Mouse (Mus musculus) E14TG2a.4 (cell line): ENCODE results near the gene Ush1c.

Source experiments
- H3K27me3 ChIP-seq: 2 replicates; pipeline ENCODE4 v1.6.1; 2014; ENCODE audit warnings: low read length, control low read depth; ENCODE audit not compliant: insufficient read depth
- H3K36me3 ChIP-seq: 2 replicates; pipeline ENCODE4 v1.6.1; 2014; ENCODE audit warnings: low read length, control low read depth; ENCODE audit not compliant: insufficient read depth
- H3K4me1 ChIP-seq: replicated peaks from 2 replicates; pipeline ENCODE4 v1.6.1; 2014; ENCODE audit warnings: low read depth, low read length, control low read depth
- H3K4me3 ChIP-seq: replicated peaks from 2 replicates; pipeline ENCODE4 v1.5.1; 2014; ENCODE audit warnings: mild to moderate bottlenecking, low read length
- H3K9me3 ChIP-seq: 2 replicates; pipeline ENCODE4 v1.6.1; 2014; ENCODE audit warnings: low read length, control low read depth
- CTCF ChIP-seq: conservative IDR thresholded peaks from 2 replicates; pipeline ENCODE4 v1.5.1; 2014; ENCODE audit warnings: low read length
- NANOG ChIP-seq: IDR thresholded peaks from 2 replicates; pipeline ENCODE4 v1.6.1; 2014; ENCODE audit warnings: borderline replicate concordance, low read length, mixed read lengths
- POU5F1 ChIP-seq: IDR thresholded peaks from 2 replicates; pipeline ENCODE4 v1.6.1; 2014; ENCODE audit warnings: low read length, borderline replicate concordance

The Ush1c gene

DNA sequence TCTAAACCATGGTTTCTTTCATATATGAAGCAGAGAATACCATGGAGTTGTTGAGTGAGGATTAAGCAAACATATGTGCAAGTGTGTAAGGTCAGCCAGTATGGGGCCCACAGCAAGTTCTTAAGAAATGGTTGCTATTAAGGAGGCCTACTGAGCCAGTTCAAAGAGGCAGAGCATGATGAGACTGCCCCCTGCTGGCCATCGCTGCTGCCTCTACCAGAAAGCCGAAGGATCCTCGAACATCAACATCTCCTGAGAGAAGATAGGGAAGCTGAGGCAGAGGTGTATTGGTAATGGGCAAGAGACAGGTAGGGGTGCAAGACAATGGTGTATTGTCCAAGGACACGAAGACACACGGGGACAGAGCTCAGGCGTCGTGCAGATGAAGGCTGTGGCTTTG lies 12.1 kb downstream of the Ush1c start:
- Histone ChIP-seq H3K4me1 (no peaks in the 10 kb centered on the region), H3K4me3 (no peak overlapping the region), H3K27me3 (no peaks in the 10 kb centered on the region), H3K9me3 (peaks cover 59% of the 10 kb centered on the region), H3K36me3 (no peaks in the 10 kb centered on the region)
- TF ChIP-seq NANOG (no peak), CTCF (no peak)

DNA sequence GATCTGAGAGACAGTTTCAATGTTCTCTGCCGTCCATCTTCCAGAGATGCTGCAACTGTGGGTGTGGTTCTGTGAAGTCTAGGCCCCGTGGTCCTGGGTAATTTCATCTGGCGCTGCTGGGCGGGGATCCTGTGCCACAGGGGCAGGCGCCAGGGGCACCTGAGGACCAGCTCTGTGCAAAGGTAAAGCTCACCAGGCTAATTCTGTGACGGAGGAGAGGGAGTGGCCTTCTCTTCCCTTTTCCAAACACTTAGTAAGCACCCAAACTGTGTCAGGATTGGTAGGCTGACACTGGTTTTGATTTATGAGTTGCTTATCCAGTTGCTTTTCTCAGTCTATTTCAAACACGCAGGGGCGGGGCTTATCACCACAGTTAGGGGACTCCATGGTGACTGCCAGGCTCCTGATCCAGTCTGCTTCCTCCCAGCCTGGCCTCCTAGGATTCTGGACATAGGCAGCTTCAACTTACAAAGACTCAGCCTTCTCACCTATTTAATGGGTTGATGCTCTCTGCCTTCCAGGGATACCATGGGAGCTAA lies 17.6 kb downstream of the Ush1c start:
- Histone ChIP-seq H3K4me3 (no peak overlapping the region), H3K4me1 (no peaks in the 10 kb centered on the region), H3K36me3 (no peaks in the 10 kb centered on the region), H3K9me3 (peaks cover 65% of the 10 kb centered on the region), H3K27me3 (no peaks in the 10 kb centered on the region)
- TF ChIP-seq POU5F1 (no peak), NANOG (no peak), CTCF (no peak)

GRCm38 (mm10) chr7:46218415-46218814 lies 19.9 kb downstream of the Ush1c start:
- TF ChIP-seq CTCF (no peak), POU5F1 (no peak), NANOG (no peak)

GRCm38 (mm10) chr7:46216481-46216880 lies 21.8 kb downstream of the Ush1c start:
- no peak overlapping the region for H3K4me3 ChIP-seq
- H3K9me3 ChIP-seq: peaks cover 24% of the 10 kb centered on the region
- no peak for TF ChIP-seq NANOG
- no peak for TF ChIP-seq POU5F1
- no peak for TF ChIP-seq CTCF
- H3K4me1 ChIP-seq: no peaks in the 10 kb centered on the region
- no peaks in the 10 kb centered on the region for H3K36me3 ChIP-seq
- H3K27me3 ChIP-seq: no peaks in the 10 kb centered on the region

More at GRCm38 (mm10) chr7:46218415-46218814, 19.9 kb downstream of the Ush1c start:
- Histone ChIP-seq H3K27me3 (no peaks in the 10 kb centered on the region), H3K4me3 (no peak overlapping the region), H3K36me3 (no peaks in the 10 kb centered on the region), H3K4me1 (no peaks in the 10 kb centered on the region), H3K9me3 (peaks cover 43% of the 10 kb centered on the region)

- no peak overlapping the region for H3K4me3 ChIP-seq
- H3K27me3 ChIP-seq: peaks cover 6% of the 10 kb centered on the region; the same call in 1 of the 2 replicates
- TF ChIP-seq CTCF (no peak), POU5F1 (no peak), NANOG (no peak)
- H3K9me3 ChIP-seq: no peaks in the 10 kb centered on the region
- no peaks in the 10 kb centered on the region for H3K36me3 ChIP-seq
- no peaks in the 10 kb centered on the region for H3K4me1 ChIP-seq
Measured at GRCm38 (mm10) chr7:46210276-46210675, 28.0 kb downstream of the Ush1c start.

DNA sequence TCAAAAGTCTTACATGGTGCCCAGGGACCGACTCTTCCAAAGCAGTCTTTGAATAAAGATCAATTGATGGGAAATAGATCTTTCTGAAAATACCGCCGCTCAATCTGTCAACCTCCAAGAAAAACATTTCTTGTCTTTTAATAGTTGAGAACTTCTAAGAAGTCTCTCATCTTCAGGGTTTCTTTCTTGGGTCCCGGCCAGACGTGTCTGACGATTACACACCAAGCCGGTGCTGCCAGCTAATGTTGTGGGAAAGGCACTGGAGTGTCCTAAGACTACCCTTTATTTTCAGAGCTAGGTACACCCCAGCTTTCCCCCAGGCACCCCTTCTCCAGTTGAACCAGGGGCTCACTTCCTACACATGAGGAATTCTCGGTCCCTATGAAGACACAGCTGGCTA lies 30.2 kb downstream of the Ush1c start:
- H3K9me3 ChIP-seq: no peaks in the 10 kb centered on the region
- H3K4me3 ChIP-seq: no peak overlapping the region
- peaks cover 6% of the 10 kb centered on the region; the same call in 1 of the 2 replicates for H3K27me3 ChIP-seq
- no peaks in the 10 kb centered on the region for H3K36me3 ChIP-seq
- H3K4me1 ChIP-seq: 0 out of 2 replicates have a peak, but pooled peaks cover 6% of the 10 kb centered on the region
- TF ChIP-seq CTCF (no peak), POU5F1 (no peak), NANOG (no peak)

GRCm38 (mm10) chr7:46204775-46205174 lies 33.5 kb downstream of the Ush1c start:
- TF ChIP-seq CTCF (no peak), NANOG (no peak)
- H3K4me1 ChIP-seq: peaks cover 14% of the 10 kb centered on the region
- H3K4me3 ChIP-seq: no peak overlapping the region
- H3K36me3 ChIP-seq: no peaks in the 10 kb centered on the region
- peaks cover 9% of the 10 kb centered on the region; the same call in 1 of the 2 replicates for H3K27me3 ChIP-seq
- H3K9me3 ChIP-seq: no peaks in the 10 kb centered on the region

DNA sequence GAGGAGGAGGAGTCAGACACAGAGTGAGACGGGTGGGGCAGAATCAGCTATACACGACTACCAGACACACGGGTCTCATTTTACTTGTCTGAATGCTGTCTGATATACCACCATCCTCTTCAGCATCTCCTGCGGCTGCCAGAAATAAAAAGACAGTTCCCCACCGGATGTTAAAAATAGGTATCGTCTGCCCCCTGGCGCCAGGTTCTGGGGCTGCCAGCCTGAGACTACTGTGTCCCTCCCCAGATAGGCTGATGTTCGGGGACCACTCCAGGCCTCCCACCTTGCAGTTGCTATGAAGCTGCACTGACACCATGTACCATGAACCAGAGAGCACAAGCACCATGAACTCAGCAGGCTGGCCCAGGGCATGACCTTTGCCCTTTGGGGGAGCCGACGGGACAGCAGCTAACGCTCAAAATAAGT lies 34.2 kb downstream of the Ush1c start:
- Histone ChIP-seq H3K27me3 (peaks cover 14% of the 10 kb centered on the region), H3K4me3 (no peak overlapping the region), H3K36me3 (no peaks in the 10 kb centered on the region), H3K4me1 (peaks cover 14% of the 10 kb centered on the region), H3K9me3 (no peaks in the 10 kb centered on the region)
- 0 out of 2 replicates have a peak, but pooled peaks have one; percentile 12 for TF ChIP-seq CTCF
- TF ChIP-seq NANOG: no peak
- TF ChIP-seq POU5F1: no peak

GRCm38 (mm10) chr7:46201649-46202048 lies 36.7 kb downstream of the Ush1c start:
- H3K9me3 ChIP-seq: no peaks in the 10 kb centered on the region
- H3K36me3 ChIP-seq: no peaks in the 10 kb centered on the region
- no peak for TF ChIP-seq NANOG
- no peak for TF ChIP-seq POU5F1
- peaks cover 14% of the 10 kb centered on the region for H3K4me1 ChIP-seq
- peaks cover 8% of the 10 kb centered on the region for H3K27me3 ChIP-seq
- H3K4me3 ChIP-seq: no peak overlapping the region
